Mouse (Mus musculus) C2C12 (cell line): ENCODE results near the gene Zbtb11. TPM values are rescaled to one million over a fixed set of nuclear protein-coding genes. Genes with fewer than 3 reads are reported as not detected.
"Not testable (repeated sequence)": the region's sequence is repeated elsewhere in the genome, so short reads cannot be mapped to it uniquely, and the experiment has no call there.

Source experiments
- H3K27me3 ChIP-seq: one replicate; pipeline ENCODE4 v1.6.1; 2011; ENCODE audit not compliant: control insufficient read depth, insufficient read depth, insufficient read length
- H3K36me3 ChIP-seq: one replicate; pipeline ENCODE4 v1.6.1; 2011; ENCODE audit not compliant: control insufficient read depth, insufficient read depth
- H3K4me3 ChIP-seq: one replicate; pipeline ENCODE4 v1.5.1; 2011; ENCODE audit warnings: mild to moderate bottlenecking, control low read depth; ENCODE audit not compliant: poor library complexity, insufficient read depth, severe bottlenecking
- H3K79me2 ChIP-seq: one replicate; pipeline ENCODE4 v1.6.1; 2011; ENCODE audit not compliant: control insufficient read depth, insufficient read depth
- H3K79me3 ChIP-seq: one replicate; pipeline ENCODE4 v1.6.1; 2011; ENCODE audit warnings: low read depth, control low read depth
- H3ac ChIP-seq: one replicate; pipeline ENCODE3; 2011; ENCODE audit warnings: low read depth; ENCODE audit not compliant: control insufficient read depth, insufficient read length
- CEBPB ChIP-seq: IDR thresholded peaks from one replicate; pipeline ENCODE4 v1.6.1; 2011; ENCODE audit warnings: low read depth, mild to moderate bottlenecking, control low read depth, moderate library complexity
- CTCF ChIP-seq: IDR thresholded peaks from one replicate; pipeline ENCODE4 v1.5.1; 2011; ENCODE audit not compliant: control insufficient read depth, insufficient read depth, insufficient read length
- FOSL1 ChIP-seq: IDR thresholded peaks from one replicate; pipeline ENCODE4 v1.8.0; 2011; ENCODE audit warnings: mild to moderate bottlenecking, low read length; ENCODE audit not compliant: poor library complexity, insufficient read depth, severe bottlenecking
- MAX ChIP-seq: IDR thresholded peaks from one replicate; pipeline ENCODE4 v1.6.1; 2011; ENCODE audit warnings: mild to moderate bottlenecking, control low read depth
- MYOD1 ChIP-seq: IDR thresholded peaks from one replicate; pipeline ENCODE4 v1.6.1; 2011; ENCODE audit warnings: low read depth; ENCODE audit not compliant: control insufficient read depth, insufficient read length
- MYOG ChIP-seq: IDR thresholded peaks from one replicate; pipeline ENCODE4 v1.6.1; 2011; ENCODE audit not compliant: control insufficient read depth, insufficient read length; ENCODE audit errors: extremely low read depth
- USF1 ChIP-seq: IDR thresholded peaks from one replicate; pipeline ENCODE4 v1.6.1; 2011; ENCODE audit warnings: low read depth, mild to moderate bottlenecking, control low read depth, moderate library complexity
- polyA plus RNA-seq: library from polyadenylated mRNA; unstranded; fragments of >200 nt; fragmentation: generic; extraction: Trizol; gene quantifications from one replicate; pipeline ENCODE4 v1.2.1, GENCODE M21; 2012; ENCODE audit warnings: missing spikeins

Zbtb11 gene
- polyA plus RNA-seq, 1 experiment = 3.6 TPM

DNA sequence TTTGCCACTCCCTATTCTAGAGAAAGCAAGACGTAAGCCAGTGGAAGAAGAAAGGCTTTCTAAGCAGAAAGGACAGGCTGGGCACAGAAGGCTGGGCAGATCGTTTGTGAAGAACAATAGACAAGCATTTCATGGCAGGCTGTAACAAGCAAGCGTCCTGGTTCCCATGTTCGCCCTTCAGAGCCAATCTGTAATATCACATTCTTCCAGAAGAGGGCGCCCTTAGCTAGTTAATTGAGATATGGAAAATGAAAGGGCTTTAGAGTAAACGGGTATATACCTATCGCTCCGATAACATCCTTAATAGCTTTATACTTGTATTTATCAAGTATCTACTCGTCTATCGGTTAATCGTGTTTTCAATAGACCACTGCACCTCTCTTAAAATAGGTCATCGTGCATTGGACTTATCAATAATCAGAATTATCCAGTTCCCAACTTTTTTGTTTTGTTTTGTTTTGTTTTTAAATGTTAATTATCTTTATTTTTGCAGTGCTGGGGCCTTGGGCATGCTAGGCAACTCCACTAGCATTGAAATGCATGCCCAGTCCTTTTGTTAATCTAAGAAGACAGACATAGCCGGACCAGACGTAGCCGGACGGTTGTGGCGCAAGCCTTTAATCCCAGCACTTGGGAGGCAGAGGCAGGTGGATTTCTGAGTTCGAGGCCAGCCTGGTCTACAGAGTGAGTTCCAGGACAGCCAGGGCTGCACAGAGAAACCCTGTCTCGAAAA is 22.6 kb upstream of the Zbtb11 start:
- Histone ChIP-seq H3K4me3 (no peak overlapping the region), H3K79me3 (no peaks in the 10 kb centered on the region), H3K27me3 (no peaks in the 10 kb centered on the region), H3ac (no peak overlapping the region), H3K36me3 (no peaks in the 10 kb centered on the region), H3K79me2 (no peaks in the 10 kb centered on the region)
- TF ChIP-seq FOSL1 (no peak), MYOG (no peak), CEBPB (no peak), MYOD1 (no peak), USF1 (no peak), CTCF (no peak), MAX (no peak)

DNA sequence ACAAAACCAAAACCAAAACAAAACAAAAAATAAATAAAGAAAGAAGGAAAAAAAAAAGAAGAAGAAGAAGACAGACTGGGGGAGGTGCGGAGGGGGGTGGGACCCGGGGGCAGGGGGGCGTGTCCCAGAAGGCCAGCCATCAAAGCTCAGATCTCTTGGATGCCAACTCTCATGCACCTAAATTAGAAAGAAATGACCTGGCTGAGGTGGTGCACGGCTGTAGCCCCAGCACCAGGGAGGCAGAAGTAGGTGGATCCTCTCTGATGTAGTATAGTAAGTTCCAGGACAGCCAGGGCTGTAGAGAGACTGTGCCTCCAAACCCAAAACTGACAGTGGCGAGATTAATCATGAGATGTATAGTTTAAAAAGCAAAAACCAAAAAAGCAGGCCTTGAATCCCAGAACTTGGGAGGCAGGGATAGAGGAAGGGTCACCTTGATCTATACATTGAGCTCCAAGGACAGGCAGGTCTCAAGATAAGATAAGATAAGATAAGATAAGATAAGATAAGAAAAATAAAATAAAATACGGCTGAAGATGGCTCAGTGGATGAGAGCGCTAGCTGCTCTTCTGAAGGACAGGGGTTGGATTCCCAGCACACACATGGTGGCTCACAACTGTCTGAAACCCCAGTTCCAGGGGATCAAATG is 21.9 kb upstream of the Zbtb11 start:
- Histone ChIP-seq H3K27me3 (no peaks in the 10 kb centered on the region), H3K79me2 (no peaks in the 10 kb centered on the region), H3ac (no peak overlapping the region), H3K79me3 (no peaks in the 10 kb centered on the region), H3K4me3 (no peak overlapping the region), H3K36me3 (no peaks in the 10 kb centered on the region)
- TF ChIP-seq MYOG (no peak), MAX (no peak), FOSL1 (no peak), CEBPB (no peak), CTCF (no peak), MYOD1 (no peak), USF1 (no peak)

DNA sequence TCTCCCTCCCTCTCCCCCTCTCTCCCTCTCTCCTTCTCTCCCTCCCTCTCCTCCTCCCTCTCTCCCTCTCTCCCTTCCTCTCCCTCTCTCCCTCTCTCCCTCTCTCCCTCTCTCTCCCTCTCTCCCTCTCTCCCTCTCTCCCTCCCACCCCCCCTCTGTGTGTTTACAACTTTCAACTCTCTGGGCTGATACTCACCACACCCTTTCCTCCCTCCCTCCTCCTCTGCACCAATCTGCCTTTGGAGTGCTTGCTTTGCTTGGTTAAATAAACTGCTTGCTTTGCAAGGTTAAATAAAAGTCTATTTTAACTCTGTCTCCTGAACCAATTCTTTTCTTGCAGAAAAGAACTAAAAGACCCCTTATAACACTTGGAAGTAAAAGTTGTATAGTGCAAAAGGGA is 20.9 kb upstream of the Zbtb11 start:
- Histone ChIP-seq H3K27me3 (no peaks in the 10 kb centered on the region), H3K79me2 (no peaks in the 10 kb centered on the region), H3K4me3 (no peak overlapping the region), H3K36me3 (no peaks in the 10 kb centered on the region), H3K79me3 (no peaks in the 10 kb centered on the region), H3ac (no peak overlapping the region)
- TF ChIP-seq MAX = no peak
- TF ChIP-seq CEBPB = no peak
- no peak for TF ChIP-seq USF1
- no peak for TF ChIP-seq MYOG

DNA sequence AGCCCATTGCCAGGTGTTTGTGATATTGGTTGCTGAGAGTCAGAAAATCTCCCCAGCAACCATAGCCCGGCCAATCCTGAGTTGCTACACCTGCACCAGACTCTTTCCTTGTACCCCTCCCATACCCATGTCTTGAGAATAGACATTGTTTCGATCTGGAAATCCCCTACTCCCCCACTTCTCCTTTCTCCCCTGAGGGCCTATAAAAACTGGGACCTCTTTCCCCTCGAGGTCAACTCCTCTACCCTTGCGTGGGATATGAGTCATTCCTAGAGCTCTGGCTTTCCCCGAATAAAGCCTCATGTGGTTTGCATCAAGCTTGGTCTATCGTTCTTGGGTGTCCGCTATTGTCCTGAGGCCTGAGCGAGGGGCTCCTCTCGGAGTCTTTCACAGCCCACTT is 19.5 kb upstream of the Zbtb11 start:
- not testable (repeated sequence) for H3K36me3 ChIP-seq, H3ac ChIP-seq, H3K79me3 ChIP-seq, H3K79me2 ChIP-seq, H3K27me3 ChIP-seq, H3K4me3 ChIP-seq

DNA sequence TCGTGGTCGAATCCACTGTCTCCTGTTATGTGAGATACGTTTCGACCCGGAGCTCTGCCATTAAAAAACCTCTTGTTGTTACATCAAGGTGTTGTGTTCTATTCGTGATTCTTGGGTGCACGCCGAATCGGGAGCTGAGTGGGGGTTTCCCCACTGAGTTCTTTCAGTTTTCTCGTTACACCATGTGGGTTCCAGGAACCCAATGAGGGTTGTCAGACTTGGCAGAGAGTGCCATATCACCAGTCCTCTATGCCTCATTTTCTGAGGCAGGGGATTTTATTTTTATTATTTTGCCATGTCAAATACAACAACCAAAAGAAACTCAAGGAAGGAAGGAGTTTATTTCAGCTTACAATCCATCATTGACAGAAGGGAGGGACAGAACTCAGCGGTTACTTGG is 10.6 kb upstream of the Zbtb11 start:
- peaks cover 12% of the 10 kb centered on the region for H3K36me3 ChIP-seq
- peaks cover 16% of the 10 kb centered on the region for H3K79me3 ChIP-seq
- H3K4me3 ChIP-seq, H3K27me3 ChIP-seq, H3ac ChIP-seq: not testable (repeated sequence)
- peaks cover 19% of the 10 kb centered on the region for H3K79me2 ChIP-seq

- Histone ChIP-seq H3ac (no peak overlapping the region), H3K79me2 (peaks cover 31% of the 10 kb centered on the region), H3K36me3 (peaks cover 25% of the 10 kb centered on the region), H3K27me3 (no peaks in the 10 kb centered on the region), H3K79me3 (peaks cover 26% of the 10 kb centered on the region), H3K4me3 (no peak overlapping the region)
- no peak for TF ChIP-seq CEBPB
- TF ChIP-seq CTCF = no peak
- TF ChIP-seq MAX = no peak
- TF ChIP-seq MYOG = no peak
- no peak for TF ChIP-seq FOSL1
- no peak for TF ChIP-seq USF1
- no peak for TF ChIP-seq MYOD1
These were observed 9.3 kb upstream of the Zbtb11 start for GRCm38 (mm10) chr16:55964126-55964949.
